Mouse (Mus musculus): Measurements from ENCODE around the gene Tdrkh.

DNA sequence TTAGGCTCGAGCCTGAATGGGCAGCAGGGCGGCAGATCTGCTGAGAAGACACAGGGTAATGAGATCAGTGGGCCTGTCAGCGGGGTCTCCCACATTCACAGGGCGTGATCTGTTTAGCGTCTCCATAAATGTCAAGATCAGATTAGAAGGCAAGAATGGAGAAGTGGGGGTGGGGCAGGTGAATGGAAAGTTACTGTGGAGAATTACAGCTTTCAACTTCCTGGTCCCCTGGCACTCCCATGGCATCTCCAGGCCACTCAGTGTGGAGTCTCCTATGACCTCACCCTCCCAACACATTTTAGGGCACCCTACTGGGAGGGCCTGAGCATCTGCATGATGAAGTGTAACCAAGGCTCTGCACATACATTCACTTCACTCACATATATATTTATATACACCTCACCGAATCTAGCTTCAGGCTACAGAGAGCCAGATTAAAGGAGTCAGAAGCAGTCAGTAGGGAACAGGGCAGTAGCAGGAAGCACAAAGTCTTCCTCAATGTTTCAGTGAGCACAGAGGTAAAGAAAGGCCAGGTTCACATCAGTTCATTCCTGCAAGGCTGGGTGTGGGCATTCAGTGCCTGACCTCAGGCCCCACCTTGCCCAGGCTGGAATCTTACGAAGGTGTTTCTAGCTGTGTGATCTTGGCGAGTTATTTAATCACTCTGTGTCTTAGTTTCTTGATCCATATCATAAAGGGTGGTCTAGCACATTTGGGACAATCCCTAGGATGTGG, 63.4 kb downstream of the Tdrkh start:
- TF ChIP-seq CHD2 (IDR thresholded peaks at IDR 0.05; ENCODE audit: low read length) = no peak
- TF ChIP-seq MAX (IDR thresholded peaks at IDR 0.05; ENCODE audit: low read length) = no peak
- TF ChIP-seq TCF12 (IDR thresholded peaks at IDR 0.05; ENCODE audit: low read depth, low read length) = no peak
